Mouse (Mus musculus) layer of hippocampus, adult 8-10 months (tissue): Measurements from ENCODE around the gene Rita1. TPM values are rescaled to one million over a fixed set of nuclear protein-coding genes. Genes with fewer than 3 reads are reported as not detected.

Experiments used
- DNase-seq, 2 experiments: peaks; one replicate each; pipeline ENCODE4 v3.0.0; 2022; ENCODE audit warnings: low spot score in 2 of 2
- total RNA-seq, 4 experiments: library from RNA; stranded (reverse); gene quantifications; 2 replicates each; pipeline ENCODE4 v1.2.4; 2022

Gene Rita1
- total RNA-seq, 4 experiments from 2014 or later, result 22.1 to 27.3 (median 24.7) TPM

GRCm38 (mm10) chr5:120628624-120629023 is 16.2 kb upstream of the Rita1 start:
- no peak for DNase-seq

GRCm38 (mm10) chr5:120627515-120628300 is 15.3 kb upstream of the Rita1 start:
- no peak for DNase-seq

GRCm38 (mm10) chr5:120626399-120626798 is 14.0 kb upstream of the Rita1 start:
- no peak for DNase-seq

GRCm38 (mm10) chr5:120624427-120624826 is 12.0 kb upstream of the Rita1 start:
- no peak for DNase-seq

GRCm38 (mm10) chr5:120622198-120622851 is 9.9 kb upstream of the Rita1 start:
- DNase-seq, result no peak

GRCm38 (mm10) chr5:120621846-120622197 is 9.4 kb upstream of the Rita1 start:
- DNase-seq, result peak in 1 of 2 experiments; percentile 54

- no peak for DNase-seq
Observed at GRCm38 (mm10) chr5:120621078-120621765, 8.8 kb upstream of the Rita1 start.

GRCm38 (mm10) chr5:120620375-120621077 is 8.1 kb upstream of the Rita1 start:
- peak; percentile 77 to 87 for DNase-seq

GRCm38 (mm10) chr5:120619201-120619600 is 6.8 kb upstream of the Rita1 start:
- DNase-seq, result peak in 1 of 2 experiments; percentile 68

- DNase-seq, result no peak
Observed at GRCm38 (mm10) chr5:120618778-120619177, 6.4 kb upstream of the Rita1 start.

- DNase-seq, result no peak
Observed at GRCm38 (mm10) chr5:120615903-120616302, 3.5 kb upstream of the Rita1 start.

- peak; percentile 100 for DNase-seq
Observed at GRCm38 (mm10) chr5:120612822-120613604, 624 bp upstream of the Rita1 start.

- no peak for DNase-seq
Observed at GRCm38 (mm10) chr5:120611416-120611815, 973 bp downstream of the Rita1 start.

GRCm38 (mm10) chr5:120610906-120611305 is 1.5 kb downstream of the Rita1 start:
- DNase-seq, result no peak

- DNase-seq, result no peak
Observed at GRCm38 (mm10) chr5:120609246-120609775, 3.1 kb downstream of the Rita1 start.

GRCm38 (mm10) chr5:120607335-120607734 is 5.1 kb downstream of the Rita1 start:
- no peak for DNase-seq

- no peak for DNase-seq
Observed at GRCm38 (mm10) chr5:120606590-120607200, 5.7 kb downstream of the Rita1 start.

GRCm38 (mm10) chr5:120605688-120606087 is 6.7 kb downstream of the Rita1 start:
- peak; percentile 83 to 92 for DNase-seq

GRCm38 (mm10) chr5:120605241-120605661 is 7.1 kb downstream of the Rita1 start:
- DNase-seq, result no peak

- DNase-seq, result peak in 1 of 2 experiments; percentile 84
Observed at GRCm38 (mm10) chr5:120604839-120605238, 7.5 kb downstream of the Rita1 start.
